Mouse (Mus musculus) bone marrow macrophage, adult 2 months (primary cell): Measurements from ENCODE around the gene Fastkd3. TPM values are rescaled to one million over a fixed set of nuclear protein-coding genes. Genes with fewer than 3 reads are reported as not detected.

Experiments used
- H3K27ac ChIP-seq: 2 replicates; pipeline ENCODE4 v1.5.1; 2012; ENCODE audit warnings: low read depth, low read length; ENCODE audit not compliant: insufficient read depth
- H3K4me1 ChIP-seq: 2 replicates; pipeline ENCODE4 v1.6.1; 2012; ENCODE audit warnings: low read length; ENCODE audit not compliant: control insufficient read depth, insufficient read depth
- H3K4me3 ChIP-seq: 2 replicates; pipeline ENCODE4 v1.5.1; 2012; ENCODE audit warnings: mild to moderate bottlenecking, low read length, moderate library complexity; ENCODE audit not compliant: insufficient read depth
- CTCF ChIP-seq: IDR thresholded peaks from 2 replicates; pipeline ENCODE4 v1.5.1; 2012; ENCODE audit warnings: low read depth, mild to moderate bottlenecking, low read length, moderate library complexity
- POLR2A ChIP-seq: IDR thresholded peaks from 2 replicates; pipeline ENCODE4 v1.6.1; 2012; ENCODE audit warnings: mild to moderate bottlenecking, low read depth, low read length, borderline replicate concordance
- polyA plus RNA-seq: library from polyadenylated mRNA; stranded (reverse); fragments of >200 nt; gene quantifications from 2 replicates; pipeline ENCODE4 v1.2.4, GENCODE M21; 2012; ENCODE audit not compliant: missing spikeins, insufficient read depth, insufficient read length

Gene Fastkd3
- polyA plus RNA-seq, 1 experiment, result 19.0 TPM

DNA sequence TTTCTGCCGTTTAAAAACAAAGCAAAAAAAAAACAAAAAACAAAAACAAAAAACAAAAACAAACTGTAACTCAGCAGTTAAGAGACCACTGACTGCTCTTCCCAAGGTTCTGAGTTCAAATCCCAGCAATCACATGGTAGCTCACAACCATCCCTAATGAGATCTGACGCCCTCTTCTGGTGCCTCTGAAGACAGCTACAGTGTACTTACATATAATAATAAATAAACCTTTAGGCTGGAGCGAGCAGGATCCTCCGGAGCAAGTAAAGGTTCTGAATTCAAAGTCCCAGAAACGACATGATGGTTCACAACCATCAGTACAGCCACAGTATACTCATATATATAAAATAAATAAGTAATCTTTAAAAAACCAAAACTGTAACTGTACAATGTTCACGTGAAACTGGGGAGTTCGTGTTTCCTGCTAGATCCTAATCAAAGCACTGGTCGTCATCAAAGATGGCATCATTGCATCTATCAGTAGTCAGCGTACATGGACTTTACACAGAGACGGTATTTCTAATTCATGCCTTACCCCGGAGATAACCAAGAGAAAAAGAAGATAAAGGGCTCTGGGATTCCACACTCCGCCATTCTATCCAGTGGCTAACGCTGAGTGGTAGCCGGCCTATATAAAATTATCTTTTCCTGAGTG, 821 bp upstream of the Fastkd3 start:
- peak overlapping the region; percentile 90 for H3K4me3 ChIP-seq
- TF ChIP-seq POLR2A (no peak), CTCF (no peak)
- peaks cover 38% of the 10 kb centered on the region for H3K4me1 ChIP-seq
- H3K27ac ChIP-seq, result peak overlapping the region; percentile 88

GRCm38 (mm10) chr13:68582517-68582780, 415 bp downstream of the Fastkd3 start:
- no peak for TF ChIP-seq CTCF
- no peak for TF ChIP-seq POLR2A
- Histone ChIP-seq H3K4me3 (peak overlapping the region; percentile 90), H3K4me1 (peaks cover 47% of the 10 kb centered on the region), H3K27ac (peak overlapping the region; percentile 73)

DNA sequence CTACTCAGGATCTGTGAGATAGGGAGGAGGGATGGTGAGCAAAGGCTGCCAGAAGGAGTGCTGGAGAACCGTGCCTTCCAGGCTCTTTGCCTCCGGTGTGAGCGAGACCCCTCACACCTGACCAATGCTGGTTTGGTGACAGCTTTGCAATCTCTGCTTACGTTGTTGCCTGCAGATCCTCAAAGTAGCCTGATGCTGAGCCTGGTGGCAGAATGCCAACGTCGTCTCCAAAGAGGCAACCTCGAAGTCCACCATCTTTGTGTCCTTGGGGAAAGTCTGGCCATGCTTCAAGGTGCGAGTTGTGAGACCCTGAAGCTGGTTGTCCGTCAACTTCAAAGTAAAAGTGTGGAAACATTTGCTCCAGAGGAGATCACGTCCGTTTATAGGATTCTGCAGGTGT, 1.9 kb downstream of the Fastkd3 start:
- Histone ChIP-seq H3K27ac (peak overlapping the region; percentile 7; the same call in 1 of the 2 replicates), H3K4me1 (peaks cover 59% of the 10 kb centered on the region), H3K4me3 (no peak overlapping the region)
- no peak for TF ChIP-seq CTCF
- no peak for TF ChIP-seq POLR2A

DNA sequence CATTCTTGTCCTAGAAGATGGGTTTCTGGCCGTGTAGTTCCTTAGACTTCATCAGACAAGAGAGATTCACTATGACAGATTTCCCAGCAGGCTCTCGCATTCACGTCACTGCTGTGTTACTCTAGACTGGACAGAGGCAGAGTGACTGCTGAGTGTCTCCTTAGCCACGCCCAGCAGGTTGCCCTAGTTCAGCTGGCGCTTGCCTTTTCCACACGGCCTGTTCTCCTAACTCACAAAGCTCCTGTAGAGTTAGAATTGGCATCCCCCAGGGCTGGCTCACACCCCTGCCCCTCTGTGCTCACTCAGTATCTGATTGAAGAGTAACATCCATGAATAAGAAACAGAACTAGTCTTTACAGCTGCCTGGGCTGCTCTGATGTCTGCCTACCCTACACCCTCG, 3.4 kb downstream of the Fastkd3 start:
- H3K4me1 ChIP-seq, result peaks cover 65% of the 10 kb centered on the region
- TF ChIP-seq CTCF (no peak), POLR2A (no peak)
- no peak overlapping the region for H3K4me3 ChIP-seq
- H3K27ac ChIP-seq, result no peak overlapping the region

DNA sequence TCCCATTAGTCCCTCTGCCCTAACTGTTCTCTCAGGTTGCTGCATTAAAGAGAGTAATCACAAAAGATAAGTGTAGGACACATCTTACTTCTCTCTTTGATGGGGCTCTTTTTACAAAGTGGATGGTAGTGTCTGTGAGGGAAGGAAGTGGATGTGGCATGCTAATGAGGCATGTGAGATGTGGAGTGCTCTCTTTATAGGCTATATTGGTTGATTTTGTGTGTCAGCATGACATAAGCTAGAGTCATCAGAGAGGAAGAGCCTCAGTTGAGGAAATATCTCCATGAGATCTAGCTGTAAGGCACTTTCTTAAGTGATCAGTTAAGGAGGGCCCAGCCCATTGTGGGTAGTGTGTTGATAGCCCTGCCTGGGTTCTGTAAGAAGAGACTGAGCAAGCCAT, 6.3 kb downstream of the Fastkd3 start:
- Histone ChIP-seq H3K4me3 (no peak overlapping the region), H3K4me1 (peaks cover 59% of the 10 kb centered on the region), H3K27ac (peak overlapping the region; percentile 86)
- TF ChIP-seq CTCF (no peak), POLR2A (no peak)

- Histone ChIP-seq H3K4me1 (peaks cover 14% of the 10 kb centered on the region), H3K27ac (no peak overlapping the region), H3K4me3 (no peak overlapping the region)
- TF ChIP-seq POLR2A, result no peak
- no peak for TF ChIP-seq CTCF
These were observed 11.8 kb downstream of the Fastkd3 start for GRCm38 (mm10) chr13:68593797-68594196.

- Histone ChIP-seq H3K4me3 (no peak within 1 kb of the TSS), H3K27ac (no peak within 1 kb of the TSS), H3K4me1 (no peaks in the 10 kb centered on the region)
- TF ChIP-seq CTCF (no peak), POLR2A (no peak)
These were observed 15.2 kb downstream of the Fastkd3 start, which contains the start of gene 1700001L19Rik for GRCm38 (mm10) chr13:68597199-68597598. Gene 1700001L19Rik, plus strand, starts transcription at chr13:68597421.

GRCm38 (mm10) chr13:68597667-68598066, 15.6 kb downstream of the Fastkd3 start:
- Histone ChIP-seq H3K4me3 (no peak overlapping the region), H3K4me1 (no peaks in the 10 kb centered on the region), H3K27ac (no peak overlapping the region)
- TF ChIP-seq CTCF (no peak), POLR2A (no peak)

GRCm38 (mm10) chr13:68598953-68599352, 16.9 kb downstream of the Fastkd3 start:
- Histone ChIP-seq H3K4me3 (no peak overlapping the region), H3K4me1 (no peaks in the 10 kb centered on the region), H3K27ac (no peak overlapping the region)
- TF ChIP-seq CTCF (no peak), POLR2A (no peak)

GRCm38 (mm10) chr13:68601184-68601583, 19.1 kb downstream of the Fastkd3 start:
- TF ChIP-seq POLR2A (no peak), CTCF (peak; percentile 35)
- H3K27ac ChIP-seq, result no peak overlapping the region
- no peaks in the 10 kb centered on the region for H3K4me1 ChIP-seq
- no peak overlapping the region for H3K4me3 ChIP-seq
